Mouse (Mus musculus) myocyte (in vitro differentiated cells): ENCODE results near the gene Hyal4. TPM values are rescaled to one million over a fixed set of nuclear protein-coding genes. Genes with fewer than 3 reads are reported as not detected.

Experiments used
- H3K27me3 ChIP-seq: one replicate; pipeline ENCODE4 v1.6.1; 2011; ENCODE audit not compliant: control insufficient read depth, insufficient read depth, insufficient read length
- H3K36me3 ChIP-seq: one replicate; pipeline ENCODE4 v1.6.1; 2011; ENCODE audit not compliant: control insufficient read depth, insufficient read depth
- H3K4me2 ChIP-seq: one replicate; pipeline ENCODE4 v1.6.1; 2011; ENCODE audit warnings: low read depth, control low read depth
- H3K4me3 ChIP-seq: one replicate; pipeline ENCODE4 v1.5.1; 2011; ENCODE audit warnings: mild to moderate bottlenecking, control low read depth, moderate library complexity
- H3K79me2 ChIP-seq: one replicate; pipeline ENCODE4 v1.6.1; 2011; ENCODE audit not compliant: control insufficient read depth, insufficient read depth
- H3ac ChIP-seq: one replicate; pipeline ENCODE4 v1.6.1; 2011; ENCODE audit not compliant: control insufficient read depth, insufficient read length
- CEBPB ChIP-seq: IDR thresholded peaks from 2 replicates; pipeline ENCODE4 v1.6.1; 2011; ENCODE audit warnings: mild to moderate bottlenecking, moderate library complexity; ENCODE audit not compliant: poor library complexity, insufficient read depth, severe bottlenecking
- E2F4 ChIP-seq: IDR thresholded peaks from one replicate; pipeline ENCODE4 v1.6.1; 2011; ENCODE audit warnings: mild to moderate bottlenecking, control low read depth, moderate library complexity; ENCODE audit not compliant: insufficient read depth
- MAX ChIP-seq: IDR thresholded peaks from one replicate; pipeline ENCODE4 v1.6.1; 2011; ENCODE audit warnings: low read depth, mild to moderate bottlenecking, control low read depth
- MYOD1 ChIP-seq, 3 experiments: IDR thresholded peaks; one replicate each; pipeline ENCODE4 v1.6.1; 2011; ENCODE audit warnings: control low read depth in 2 of 3, low read depth in 2 of 3, mild to moderate bottlenecking in 2 of 3, moderate library complexity in 1 of 3; ENCODE audit not compliant: insufficient read length in 2 of 3, control insufficient read depth in 1 of 3
- MYOG ChIP-seq, 3 experiments: IDR thresholded peaks; one replicate each; pipeline ENCODE4 v1.6.1; 2011; ENCODE audit warnings: control low read depth in 2 of 3, low read depth in 2 of 3, mild to moderate bottlenecking in 2 of 3; ENCODE audit not compliant: insufficient read length in 2 of 3, control insufficient read depth in 1 of 3, insufficient read depth in 1 of 3
- POLR2A ChIP-seq: IDR thresholded peaks from one replicate; pipeline ENCODE4 v1.6.1; 2011; ENCODE audit warnings: low read depth, mild to moderate bottlenecking, control low read depth, moderate library complexity; ENCODE audit not compliant: insufficient read length
- POLR2AphosphoS2 ChIP-seq: IDR thresholded peaks from one replicate; pipeline ENCODE4 v1.6.1; 2011; ENCODE audit warnings: low read depth, control low read depth; ENCODE audit not compliant: insufficient read length
- REST ChIP-seq: IDR thresholded peaks from one replicate; pipeline ENCODE4 v1.6.1; 2011; ENCODE audit warnings: mild to moderate bottlenecking, control low read depth, moderate library complexity; ENCODE audit not compliant: insufficient read depth, insufficient read length
- SRF ChIP-seq: IDR thresholded peaks from one replicate; pipeline ENCODE4 v1.6.1; 2011; ENCODE audit warnings: low read depth; ENCODE audit not compliant: control insufficient read depth, insufficient read length
- TCF12 ChIP-seq: IDR thresholded peaks from one replicate; pipeline ENCODE4 v1.6.1; 2011; ENCODE audit warnings: mild to moderate bottlenecking, control low read depth; ENCODE audit not compliant: poor library complexity, insufficient read depth, severe bottlenecking
- TCF3 ChIP-seq: IDR thresholded peaks from one replicate; pipeline ENCODE4 v1.6.1; 2011; ENCODE audit warnings: low read depth, control low read depth; ENCODE audit not compliant: insufficient read length
- USF1 ChIP-seq: IDR thresholded peaks from one replicate; pipeline ENCODE4 v1.6.1; 2011; ENCODE audit warnings: low read depth, mild to moderate bottlenecking, control low read depth, moderate library complexity
- polyA plus RNA-seq: library from polyadenylated mRNA; unstranded; fragments of >200 nt; fragmentation: generic; extraction: Trizol; gene quantifications from one replicate; pipeline ENCODE4 v1.2.1, GENCODE M21; 2012; ENCODE audit warnings: missing spikeins

The Hyal4 gene
- 0.01 TPM for polyA plus RNA-seq

DNA sequence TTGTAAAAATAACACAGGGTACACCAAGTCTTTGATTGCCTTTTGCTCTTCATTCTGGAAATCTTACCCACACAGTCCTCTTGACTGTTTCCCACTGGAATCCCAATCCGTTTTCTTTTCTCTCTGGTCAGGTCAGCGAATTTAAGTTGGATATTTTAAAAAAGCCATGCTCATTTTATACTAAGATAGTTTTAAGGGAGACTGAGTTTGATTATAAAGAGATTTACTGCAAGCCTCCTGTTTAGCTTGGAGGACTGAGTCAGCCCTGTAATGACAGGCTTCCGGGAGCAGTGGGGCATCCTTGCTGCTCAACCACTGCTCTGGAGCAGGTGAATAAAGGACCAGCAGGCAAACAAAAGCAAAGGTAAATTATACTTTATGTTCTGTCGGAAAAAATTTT is at the start of gene Hyal4:
Gene Hyal4 (plus strand): TSS at position 301 of the 400 bp plus-strand sequence.
- Histone ChIP-seq H3K36me3 (no peaks in the 10 kb centered on the region), H3K79me2 (no peaks in the 10 kb centered on the region), H3K4me3 (no peak within 1 kb of the TSS), H3K27me3 (no peaks in the 10 kb centered on the region), H3K4me2 (no peak within 1 kb of the TSS), H3ac (no peak within 1 kb of the TSS)
- TF ChIP-seq POLR2AphosphoS2: no peak

- Histone ChIP-seq H3K4me3 (no peak overlapping the region), H3K27me3 (no peaks in the 10 kb centered on the region), H3K79me2 (no peaks in the 10 kb centered on the region), H3ac (no peak overlapping the region), H3K36me3 (no peaks in the 10 kb centered on the region), H3K4me2 (no peak overlapping the region)
- no peak for TF ChIP-seq REST
- no peak for TF ChIP-seq CEBPB
Observed at GRCm38 (mm10) chr6:24707090-24707489, 41.0 kb upstream of the Hyal4 start.

- Histone ChIP-seq H3K4me3 (no peak overlapping the region), H3K79me2 (no peaks in the 10 kb centered on the region), H3K4me2 (no peak overlapping the region), H3ac (no peak overlapping the region), H3K36me3 (no peaks in the 10 kb centered on the region), H3K27me3 (no peaks in the 10 kb centered on the region)
- no peak for TF ChIP-seq POLR2A
- TF ChIP-seq USF1: no peak
- TF ChIP-seq SRF: no peak
- no peak for TF ChIP-seq TCF3
- no peak for TF ChIP-seq E2F4
- TF ChIP-seq MYOG (IDR thresholded peaks at IDR 0.05; ENCODE audit: control insufficient read depth in 1 of 3, insufficient read depth in 1 of 3, insufficient read length in 2 of 3, low read depth in 2 of 3): no peak
- TF ChIP-seq TCF12: no peak
Observed at GRCm38 (mm10) chr6:24707499-24707898, 40.6 kb upstream of the Hyal4 start.

DNA sequence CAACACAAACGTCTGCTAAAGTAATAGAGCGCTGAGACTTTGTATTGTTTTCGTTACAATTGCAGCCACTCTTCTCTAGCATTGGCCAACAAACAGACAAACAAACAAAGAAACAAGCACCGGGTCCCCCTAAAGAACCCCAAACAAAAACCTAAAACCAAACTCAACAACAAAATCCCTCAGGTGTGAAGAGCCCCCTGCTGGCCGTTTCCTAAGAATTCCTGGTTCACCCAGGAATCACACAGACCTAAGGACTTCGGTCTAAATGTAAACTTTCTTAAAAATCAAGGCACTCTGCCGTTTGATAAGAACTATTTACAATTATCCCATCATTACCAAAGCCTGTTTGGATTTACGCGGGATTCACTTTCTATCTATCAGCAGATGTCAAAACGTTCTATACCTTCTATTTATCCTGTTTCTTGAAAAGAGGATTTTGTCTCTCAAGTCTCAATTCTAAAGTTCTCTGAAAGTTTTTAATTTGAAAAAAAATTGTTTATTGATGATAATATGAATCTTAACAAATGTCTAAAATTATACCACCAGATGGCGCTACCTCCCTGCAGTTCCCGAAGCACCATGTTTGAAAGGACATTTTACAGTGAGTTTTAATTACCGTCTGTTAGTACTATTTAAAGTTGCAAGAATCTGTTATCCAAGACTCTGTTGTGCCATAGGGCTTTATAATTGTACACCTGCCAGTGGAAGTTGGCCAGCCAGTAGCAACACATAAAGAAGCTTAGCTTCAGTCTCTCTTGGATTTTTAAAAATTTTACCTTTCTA is 26.6 kb upstream of the Hyal4 start:
- TF ChIP-seq MYOD1 (IDR thresholded peaks at IDR 0.05; ENCODE audit: control insufficient read depth in 1 of 3, insufficient read length in 2 of 3, low read depth in 2 of 3) (no peak), POLR2AphosphoS2 (no peak), SRF (no peak), E2F4 (no peak), USF1 (no peak), REST (no peak), CEBPB (no peak), POLR2A (no peak), TCF12 (no peak), TCF3 (no peak), MYOG (IDR thresholded peaks at IDR 0.05; ENCODE audit: control insufficient read depth in 1 of 3, insufficient read depth in 1 of 3, insufficient read length in 2 of 3, low read depth in 2 of 3) (no peak), MAX (no peak)
- Histone ChIP-seq H3K27me3 (no peaks in the 10 kb centered on the region), H3ac (no peak overlapping the region), H3K36me3 (no peaks in the 10 kb centered on the region), H3K4me2 (peak overlapping the region; percentile 51), H3K79me2 (no peaks in the 10 kb centered on the region), H3K4me3 (no peak overlapping the region)

GRCm38 (mm10) chr6:24728130-24728529 is 20.0 kb upstream of the Hyal4 start:
- H3K4me2 ChIP-seq: no peak overlapping the region
- peaks cover 3% of the 10 kb centered on the region for H3K27me3 ChIP-seq
- no peak overlapping the region for H3K4me3 ChIP-seq
- H3ac ChIP-seq: no peak overlapping the region
- no peaks in the 10 kb centered on the region for H3K36me3 ChIP-seq
- no peaks in the 10 kb centered on the region for H3K79me2 ChIP-seq
- TF ChIP-seq POLR2A (no peak), USF1 (no peak), CEBPB (no peak), POLR2AphosphoS2 (no peak), MYOG (IDR thresholded peaks at IDR 0.05; ENCODE audit: control insufficient read depth in 1 of 3, insufficient read depth in 1 of 3, insufficient read length in 2 of 3, low read depth in 2 of 3) (no peak), MYOD1 (IDR thresholded peaks at IDR 0.05; ENCODE audit: control insufficient read depth in 1 of 3, insufficient read length in 2 of 3, low read depth in 2 of 3) (no peak), MAX (no peak), REST (no peak), SRF (no peak), TCF12 (no peak), TCF3 (no peak), E2F4 (no peak)
